Mouse (Mus musculus): ENCODE data around the gene Cpm. TPM values are rescaled to one million over a fixed set of nuclear protein-coding genes. Genes with fewer than 3 reads are reported as not detected.

Cpm gene
- polyA plus RNA-seq, 1 experiment from 2014 or later: 4.6 TPM

DNA sequence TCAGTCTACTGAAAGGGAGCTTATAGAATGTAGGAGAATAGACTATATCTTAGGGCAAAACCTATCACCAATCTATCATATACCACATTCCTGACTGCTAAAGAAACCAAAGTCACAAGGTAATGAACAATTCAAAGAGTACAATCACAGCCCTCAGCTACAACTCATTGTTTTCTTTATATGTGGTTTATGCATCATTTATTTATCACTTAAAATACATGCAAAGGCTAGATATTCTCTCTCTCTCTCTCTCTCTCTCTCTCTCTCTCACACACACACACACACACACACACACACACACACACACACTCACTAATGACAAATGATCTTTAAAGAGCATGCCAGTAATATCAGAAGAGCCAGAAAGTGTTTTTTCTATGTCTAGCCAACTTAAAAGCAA is 76.5 kb downstream of the Cpm start:
- peaks cover 10% of the 10 kb centered on the region for H3K4me1 ChIP-seq (replicated peaks; ENCODE audit: control insufficient read depth, insufficient read depth, low read length)
- peaks cover 20% of the 10 kb centered on the region for H3K36me3 ChIP-seq (ENCODE audit: control insufficient read depth, insufficient read depth)

GRCm38 (mm10) chr10:117706440-117706839 is 77.1 kb downstream of the Cpm start:
- 88% methylated on average over 6 of the region's 6 CpGs for WGBS
- H3K36me3 ChIP-seq (ENCODE audit: control insufficient read depth, insufficient read depth): peaks cover 20% of the 10 kb centered on the region

More for the DNA sequence above, 76.5 kb downstream of the Cpm start:
- H3K27me3 ChIP-seq (replicated peaks; ENCODE audit: control insufficient read depth, insufficient read depth, low read length): no peaks in the 10 kb centered on the region
- no peaks in the 10 kb centered on the region for H3K9me3 ChIP-seq (ENCODE audit: control insufficient read depth, low read length)
- no peak for ATAC-seq
- no peak overlapping the region for H3K4me2 ChIP-seq (ENCODE audit: low read length)
- no peak overlapping the region for H3K4me3 ChIP-seq (replicated peaks; ENCODE audit: low read length)
- H3K27ac ChIP-seq (ENCODE audit: low read length): no peak overlapping the region
- no peak overlapping the region for H3K9ac ChIP-seq (replicated peaks; ENCODE audit: low read depth, low read length)

DNA sequence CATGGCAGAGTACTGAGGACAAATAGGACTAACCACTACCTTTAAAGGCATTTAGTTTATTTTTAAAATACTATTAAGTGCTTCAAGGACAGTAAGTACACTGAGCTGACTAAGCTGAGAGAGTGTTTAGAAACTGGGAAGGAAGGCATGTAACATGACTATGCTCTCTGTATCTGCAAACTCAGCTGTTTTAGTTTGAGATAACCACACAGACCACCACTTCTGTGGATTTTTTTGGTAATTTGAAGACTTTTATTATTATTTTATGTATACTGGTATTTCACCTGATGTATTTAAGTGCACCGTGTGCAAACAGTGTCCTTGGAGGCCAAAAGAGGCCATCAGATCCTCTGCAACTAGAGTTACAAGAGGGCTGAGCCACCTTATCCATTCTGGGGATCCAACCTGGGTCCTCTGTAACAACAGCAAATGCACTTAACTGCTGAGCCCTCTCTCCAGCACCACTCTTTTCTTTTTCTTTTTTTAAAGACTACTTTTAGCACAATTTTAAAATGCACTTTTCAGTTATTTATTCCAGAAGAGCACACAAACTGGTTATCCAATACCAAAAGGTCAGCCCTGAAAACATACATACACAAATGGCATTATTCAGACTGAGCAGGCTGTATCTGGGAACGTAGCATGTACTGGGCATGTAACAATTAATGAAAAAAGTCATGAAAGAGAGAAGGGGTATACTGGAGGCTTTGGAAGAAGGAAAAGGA is 78.0 kb downstream of the Cpm start:
- peaks cover 15% of the 10 kb centered on the region for H3K4me1 ChIP-seq (replicated peaks; ENCODE audit: control insufficient read depth, insufficient read depth, low read length)
- H3K9me3 ChIP-seq (ENCODE audit: control insufficient read depth, low read length): no peaks in the 10 kb centered on the region
- no peak for ATAC-seq
- 89% methylated on average over 2 of the region's 2 CpGs for WGBS
- H3K27ac ChIP-seq (ENCODE audit: low read length): no peak overlapping the region
- no peak overlapping the region for H3K9ac ChIP-seq (replicated peaks; ENCODE audit: low read depth, low read length)
- no peak overlapping the region for H3K4me3 ChIP-seq (replicated peaks; ENCODE audit: low read length)
- no peak overlapping the region for H3K4me2 ChIP-seq (ENCODE audit: low read length)
- peaks cover 14% of the 10 kb centered on the region; the same call in 1 of the 2 replicates for H3K36me3 ChIP-seq (ENCODE audit: control insufficient read depth, insufficient read depth)
- no peaks in the 10 kb centered on the region for H3K27me3 ChIP-seq (replicated peaks; ENCODE audit: control insufficient read depth, insufficient read depth, low read length)

More at GRCm38 (mm10) chr10:117706440-117706839, 77.1 kb downstream of the Cpm start:
- Histone ChIP-seq H3K4me2 (ENCODE audit: low read length) (no peak overlapping the region), H3K4me1 (replicated peaks; ENCODE audit: control insufficient read depth, insufficient read depth, low read length) (peaks cover 14% of the 10 kb centered on the region), H3K27ac (ENCODE audit: low read length) (no peak overlapping the region), H3K9me3 (ENCODE audit: control insufficient read depth, low read length) (no peaks in the 10 kb centered on the region), H3K9ac (replicated peaks; ENCODE audit: low read depth, low read length) (no peak overlapping the region), H3K27me3 (replicated peaks; ENCODE audit: control insufficient read depth, insufficient read depth, low read length) (no peaks in the 10 kb centered on the region), H3K4me3 (replicated peaks; ENCODE audit: low read length) (no peak overlapping the region)
- no peak for ATAC-seq

GRCm38 (mm10) chr10:117708376-117708775 is 79.1 kb downstream of the Cpm start:
- Histone ChIP-seq H3K27ac (ENCODE audit: low read length) (no peak overlapping the region), H3K27me3 (replicated peaks; ENCODE audit: control insufficient read depth, insufficient read depth, low read length) (no peaks in the 10 kb centered on the region), H3K4me2 (ENCODE audit: low read length) (no peak overlapping the region), H3K36me3 (ENCODE audit: control insufficient read depth, insufficient read depth) (peaks cover 7% of the 10 kb centered on the region; the same call in 1 of the 2 replicates), H3K9ac (replicated peaks; ENCODE audit: low read depth, low read length) (no peak overlapping the region), H3K9me3 (ENCODE audit: control insufficient read depth, low read length) (no peaks in the 10 kb centered on the region), H3K4me1 (replicated peaks; ENCODE audit: control insufficient read depth, insufficient read depth, low read length) (peaks cover 15% of the 10 kb centered on the region), H3K4me3 (replicated peaks; ENCODE audit: low read length) (no peak overlapping the region)
- WGBS: 97% methylated on average over 2 of the region's 2 CpGs
- ATAC-seq: no peak

DNA sequence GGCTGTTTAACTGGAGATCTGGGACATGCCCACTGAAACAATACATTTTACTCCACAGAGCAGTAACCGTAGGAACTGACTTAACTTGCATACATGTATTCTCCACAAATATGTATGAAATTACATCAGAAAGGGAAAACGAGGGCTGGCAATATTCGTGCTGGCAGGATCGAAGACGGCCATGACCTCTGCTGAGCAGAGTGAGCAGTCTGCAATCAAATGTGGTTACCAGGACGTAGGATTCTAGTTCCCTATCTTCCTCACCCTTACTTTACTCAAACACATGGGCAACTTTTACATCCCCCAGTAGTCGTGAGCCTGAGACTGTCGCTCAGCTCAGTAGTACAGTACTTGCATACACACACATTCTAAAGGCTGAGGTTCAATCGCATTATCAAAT is 79.6 kb downstream of the Cpm start:
- ATAC-seq: no peak
- Histone ChIP-seq H3K36me3 (ENCODE audit: control insufficient read depth, insufficient read depth) (peaks cover 5% of the 10 kb centered on the region; the same call in 1 of the 2 replicates), H3K9me3 (ENCODE audit: control insufficient read depth, low read length) (no peaks in the 10 kb centered on the region), H3K4me3 (replicated peaks; ENCODE audit: low read length) (0 out of 2 replicates have a peak overlapping the region, but pooled peaks have one; percentile 14), H3K27ac (ENCODE audit: low read length) (no peak overlapping the region), H3K4me1 (replicated peaks; ENCODE audit: control insufficient read depth, insufficient read depth, low read length) (peaks cover 15% of the 10 kb centered on the region), H3K9ac (replicated peaks; ENCODE audit: low read depth, low read length) (no peak overlapping the region), H3K4me2 (ENCODE audit: low read length) (peak overlapping the region; percentile 91), H3K27me3 (replicated peaks; ENCODE audit: control insufficient read depth, insufficient read depth, low read length) (no peaks in the 10 kb centered on the region)
- 86% methylated on average over 9 of the region's 9 CpGs for WGBS

DNA sequence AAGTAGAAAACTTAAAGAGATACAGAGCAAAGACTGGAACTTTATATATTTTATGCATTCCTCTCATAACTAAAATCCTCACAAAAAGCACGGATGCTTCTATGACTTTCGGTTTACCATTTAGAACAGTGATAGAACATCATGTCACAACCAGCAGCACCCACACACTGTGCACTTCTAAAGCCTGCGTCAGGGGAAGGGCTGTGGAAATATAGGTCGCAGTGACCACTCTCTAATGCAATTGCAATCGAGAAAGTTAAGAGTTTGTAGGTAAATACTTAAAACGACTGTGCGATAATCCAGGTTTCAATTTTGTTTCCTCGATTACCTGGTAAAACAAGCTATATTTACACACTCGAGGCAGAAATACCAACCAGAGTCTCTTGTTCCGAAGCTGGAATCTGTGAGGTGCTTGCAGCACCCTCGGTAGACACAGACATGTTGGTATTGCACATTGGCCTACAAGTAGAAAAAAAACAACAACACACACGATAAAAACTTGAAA is 80.1 kb downstream of the Cpm start:
- Histone ChIP-seq H3K4me3 (replicated peaks; ENCODE audit: low read length) (peak overlapping the region; percentile 92), H3K9ac (replicated peaks; ENCODE audit: low read depth, low read length) (peak overlapping the region; percentile 100), H3K36me3 (ENCODE audit: control insufficient read depth, insufficient read depth) (peaks cover 3% of the 10 kb centered on the region; the same call in 1 of the 2 replicates), H3K4me2 (ENCODE audit: low read length) (peak overlapping the region; percentile 91), H3K27ac (ENCODE audit: low read length) (no peak overlapping the region), H3K27me3 (replicated peaks; ENCODE audit: control insufficient read depth, insufficient read depth, low read length) (no peaks in the 10 kb centered on the region), H3K4me1 (replicated peaks; ENCODE audit: control insufficient read depth, insufficient read depth, low read length) (peaks cover 15% of the 10 kb centered on the region), H3K9me3 (ENCODE audit: control insufficient read depth, low read length) (no peaks in the 10 kb centered on the region)
- ATAC-seq: no peak
- WGBS: 51% methylated on average over 12 of the region's 12 CpGs

DNA sequence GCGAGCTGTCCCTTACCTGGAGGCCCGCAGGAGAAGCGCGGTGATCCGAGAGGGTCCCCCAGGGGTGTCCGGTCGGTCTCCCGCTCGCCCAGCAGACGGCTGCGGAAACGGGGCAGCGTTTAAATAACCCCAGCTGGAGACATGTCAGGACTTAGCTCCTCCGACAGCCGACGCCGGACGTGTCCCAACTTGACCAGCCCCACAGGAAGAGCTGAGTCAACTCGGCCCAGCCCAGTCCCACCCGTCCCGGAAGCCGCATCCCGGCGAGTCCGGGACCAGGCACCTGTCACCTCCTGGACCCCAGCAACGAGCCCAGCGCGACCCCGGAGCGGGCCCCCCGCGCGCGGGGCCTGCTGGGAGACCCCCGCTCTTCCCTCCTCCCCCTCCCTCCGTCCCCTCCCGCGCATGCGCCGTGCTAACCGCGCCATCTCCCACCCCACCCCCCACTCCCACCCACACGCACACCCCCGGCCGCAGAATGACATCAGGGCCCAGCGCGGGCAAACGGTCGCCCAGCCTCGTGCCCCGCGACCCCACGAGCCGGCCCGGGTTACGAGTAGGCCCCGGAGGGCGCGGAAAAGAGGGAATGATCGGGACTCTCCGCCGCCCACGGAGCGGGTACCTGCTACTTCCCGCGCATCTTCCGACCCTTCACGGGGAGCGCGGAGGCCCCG is 80.8 kb downstream of the Cpm start:
- peak overlapping the region; percentile 91 for H3K4me2 ChIP-seq (ENCODE audit: low read length)
- H3K4me3 ChIP-seq (replicated peaks; ENCODE audit: low read length): peak overlapping the region; percentile 92
- H3K9ac ChIP-seq (replicated peaks; ENCODE audit: low read depth, low read length): peak overlapping the region; percentile 100
- no peaks in the 10 kb centered on the region for H3K9me3 ChIP-seq (ENCODE audit: control insufficient read depth, low read length)
- H3K27ac ChIP-seq (ENCODE audit: low read length): peak overlapping the region; percentile 98
- H3K36me3 ChIP-seq (ENCODE audit: control insufficient read depth, insufficient read depth): 0 out of 2 replicates have a peak, but pooled peaks cover 2% of the 10 kb centered on the region
- under 1% methylated on average over 70 of the region's 71 CpGs for WGBS
- no peaks in the 10 kb centered on the region for H3K27me3 ChIP-seq (replicated peaks; ENCODE audit: control insufficient read depth, insufficient read depth, low read length)
- peak; percentile 62 for ATAC-seq
- H3K4me1 ChIP-seq (replicated peaks; ENCODE audit: control insufficient read depth, insufficient read depth, low read length): peaks cover 15% of the 10 kb centered on the region

GRCm38 (mm10) chr10:117710604-117711141 is 81.4 kb downstream of the Cpm start, which contains the start of gene Mdm2:
Mdm2 (minus strand) TSS chr10:117710758.
- Histone ChIP-seq H3K4me1 (replicated peaks; ENCODE audit: control insufficient read depth, insufficient read depth, low read length) (peaks cover 15% of the 10 kb centered on the region), H3K9me3 (ENCODE audit: control insufficient read depth, low read length) (no peaks in the 10 kb centered on the region), H3K4me3 (replicated peaks; ENCODE audit: low read length) (peak within 1 kb of the TSS; percentile 92), H3K4me2 (ENCODE audit: low read length) (peak within 1 kb of the TSS; percentile 91), H3K36me3 (ENCODE audit: control insufficient read depth, insufficient read depth) (0 out of 2 replicates have a peak, but pooled peaks cover 2% of the 10 kb centered on the region), H3K27me3 (replicated peaks; ENCODE audit: control insufficient read depth, insufficient read depth, low read length) (no peaks in the 10 kb centered on the region), H3K27ac (ENCODE audit: low read length) (peak within 1 kb of the TSS; percentile 98), H3K9ac (replicated peaks; ENCODE audit: low read depth, low read length) (peak within 1 kb of the TSS; percentile 100)
- peak; percentile 95 for ATAC-seq
- under 1% methylated on average over 52 of the region's 52 CpGs for WGBS

DNA sequence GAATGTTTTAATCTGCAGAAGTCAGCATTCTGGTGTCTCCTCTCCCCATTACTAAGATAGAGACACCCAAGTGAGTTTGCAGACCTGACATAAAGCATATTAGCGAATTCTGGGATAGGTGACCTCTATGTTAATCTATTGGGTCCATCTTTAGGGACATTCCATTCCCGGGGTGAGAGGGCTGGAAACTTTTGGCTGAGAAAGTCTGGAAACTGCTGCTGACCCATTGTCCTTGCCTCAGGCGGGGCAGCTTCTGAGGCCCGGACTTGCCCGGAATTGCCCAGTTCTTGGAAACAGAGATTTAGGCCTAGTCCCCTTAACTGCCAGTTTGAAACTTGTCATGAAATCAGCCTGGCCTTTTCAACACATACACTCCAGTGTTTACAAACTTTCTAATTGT is 82.1 kb downstream of the Cpm start:
- no peak for ATAC-seq
- peaks cover 15% of the 10 kb centered on the region for H3K4me1 ChIP-seq (replicated peaks; ENCODE audit: control insufficient read depth, insufficient read depth, low read length)
- 58% methylated on average over 5 of the region's 5 CpGs for WGBS
- H3K27ac ChIP-seq (ENCODE audit: low read length): no peak overlapping the region
- H3K4me3 ChIP-seq (replicated peaks; ENCODE audit: low read length): peak overlapping the region; percentile 92
- H3K9me3 ChIP-seq (ENCODE audit: control insufficient read depth, low read length): no peaks in the 10 kb centered on the region
- peak overlapping the region; percentile 100; the same call in 1 of the 2 replicates for H3K9ac ChIP-seq (replicated peaks; ENCODE audit: low read depth, low read length)
- H3K27me3 ChIP-seq (replicated peaks; ENCODE audit: control insufficient read depth, insufficient read depth, low read length): no peaks in the 10 kb centered on the region
- 0 out of 2 replicates have a peak, but pooled peaks cover 2% of the 10 kb centered on the region for H3K36me3 ChIP-seq (ENCODE audit: control insufficient read depth, insufficient read depth)
- peak overlapping the region; percentile 54 for H3K4me2 ChIP-seq (ENCODE audit: low read length)
